Mouse (Mus musculus): ENCODE measurements at regions not wholly inside any gene's neighbourhood (a gene's known extent, or its start where the extent isn't known, plus 50 kb on each side); places are given as distances from the start of the nearest gene placed in this dataset.

DNA sequence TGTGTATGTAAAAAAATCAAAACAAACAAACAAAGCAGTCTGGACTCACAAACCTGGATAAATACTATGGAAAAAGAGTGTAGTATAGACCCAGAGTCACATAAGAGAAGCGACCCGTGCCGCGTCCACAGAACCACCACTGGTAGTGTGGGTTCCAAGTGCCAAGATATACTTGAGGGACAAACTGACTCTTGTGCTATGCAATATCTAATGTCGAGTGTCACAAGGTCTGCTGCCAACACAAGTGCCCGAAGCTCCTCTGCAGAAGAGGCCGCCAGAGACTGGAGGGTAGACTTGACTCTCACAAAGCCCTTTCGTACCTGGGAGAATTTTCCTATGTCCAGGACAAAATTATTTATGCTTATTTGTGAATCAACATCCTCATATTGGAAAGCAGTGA, 74.8 kb upstream of the Btg3 start:
- Histone ChIP-seq H3K4me1 (no peaks in the 10 kb centered on the region), H3K4me3 (no peak overlapping the region), H3K27me3 (replicated peaks) (no peaks in the 10 kb centered on the region), H3K9ac (no peak overlapping the region), H3K4me2 (no peak overlapping the region), H3K36me3 (no peaks in the 10 kb centered on the region), H3K27ac (no peak overlapping the region), H3K9me3 (replicated peaks) (peaks cover 3% of the 10 kb centered on the region)
- 81% methylated on average over 8 of the region's 8 CpGs for WGBS (ENCODE audit: insufficient replicate concordance)
- no peak for ATAC-seq

DNA sequence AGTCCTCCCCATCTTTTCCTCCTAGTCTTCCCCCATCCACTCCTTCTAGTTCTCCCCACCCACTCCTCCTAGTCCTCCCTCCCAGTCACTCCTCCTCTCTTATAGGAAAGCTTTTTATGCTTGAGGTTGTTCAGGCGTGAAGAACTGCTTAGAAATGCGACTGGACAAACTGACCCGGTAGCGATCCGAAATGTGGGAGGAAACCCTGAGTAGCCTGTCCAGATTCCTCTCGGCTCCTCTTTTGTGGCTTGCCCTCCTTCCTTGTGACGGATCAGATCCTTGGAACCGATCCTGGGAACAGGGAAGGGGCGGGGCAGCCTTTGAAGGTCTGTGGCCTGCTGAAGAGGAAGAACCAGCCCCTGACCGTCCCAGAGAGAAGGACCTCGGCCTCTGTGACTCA, 74.3 kb upstream of the Btg3 start:
- H3K27me3 ChIP-seq (replicated peaks) = no peaks in the 10 kb centered on the region
- H3K4me2 ChIP-seq = no peak overlapping the region
- H3K4me3 ChIP-seq = no peak overlapping the region
- peaks cover 3% of the 10 kb centered on the region for H3K9me3 ChIP-seq (replicated peaks)
- no peak for ATAC-seq
- H3K9ac ChIP-seq = no peak overlapping the region
- 61% methylated on average over 11 of the region's 11 CpGs for WGBS (ENCODE audit: insufficient replicate concordance)
- no peak overlapping the region for H3K27ac ChIP-seq
- no peaks in the 10 kb centered on the region for H3K4me1 ChIP-seq
- no peaks in the 10 kb centered on the region for H3K36me3 ChIP-seq

DNA sequence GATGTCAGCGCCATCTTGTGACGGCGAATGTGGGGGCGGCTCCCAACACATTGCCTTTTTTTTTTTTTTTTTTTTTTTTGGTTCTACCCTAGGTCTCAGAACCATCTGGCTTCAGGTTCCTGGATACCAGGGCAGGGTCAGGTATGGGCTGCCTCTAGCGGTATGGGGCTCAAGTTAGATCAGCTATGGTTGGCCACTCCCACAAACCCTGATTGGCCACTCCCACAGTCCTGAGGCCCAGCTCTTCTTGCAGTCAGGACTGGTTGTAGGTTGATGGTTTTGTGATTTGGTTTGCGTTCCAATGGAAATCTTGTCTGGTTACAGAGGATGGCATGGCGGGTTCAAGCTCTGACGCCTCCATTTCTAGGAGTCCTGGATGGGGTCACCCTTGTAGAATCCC, 72.2 kb upstream of the Btg3 start:
- no peaks in the 10 kb centered on the region for H3K4me1 ChIP-seq
- H3K27ac ChIP-seq = no peak overlapping the region
- no peaks in the 10 kb centered on the region for H3K36me3 ChIP-seq
- no peak overlapping the region for H3K9ac ChIP-seq
- peaks cover 4% of the 10 kb centered on the region for H3K9me3 ChIP-seq (replicated peaks)
- no peaks in the 10 kb centered on the region for H3K27me3 ChIP-seq (replicated peaks)
- ATAC-seq = no peak
- WGBS (ENCODE audit: insufficient replicate concordance) = 86% methylated on average over 8 of the region's 8 CpGs
- H3K4me2 ChIP-seq = no peak overlapping the region
- H3K4me3 ChIP-seq = no peak overlapping the region

DNA sequence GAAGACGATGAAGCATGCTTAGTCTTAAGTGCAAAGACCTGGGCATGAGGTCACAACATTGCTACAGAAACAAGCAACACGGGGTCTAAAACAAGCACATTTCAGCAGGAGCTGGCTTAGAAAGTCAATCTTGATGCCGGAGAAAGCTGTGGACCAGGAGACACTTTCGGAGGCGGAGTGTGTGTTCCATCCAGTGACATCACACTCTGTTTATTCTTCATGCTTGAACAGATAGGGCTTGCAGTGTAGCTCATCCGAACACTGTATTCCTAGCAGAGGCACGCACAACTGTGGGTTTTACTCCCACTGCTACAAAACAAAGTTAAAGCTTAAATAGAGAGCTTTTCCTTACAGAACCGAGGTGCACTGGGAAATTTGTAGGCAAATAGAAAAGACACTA, 66.3 kb upstream of the Btg3 start:
- Histone ChIP-seq H3K27me3 (replicated peaks) (no peaks in the 10 kb centered on the region), H3K36me3 (no peaks in the 10 kb centered on the region), H3K27ac (no peak overlapping the region), H3K4me2 (no peak overlapping the region), H3K4me1 (no peaks in the 10 kb centered on the region), H3K4me3 (no peak overlapping the region), H3K9me3 (replicated peaks) (0 out of 2 replicates have a peak, but pooled peaks cover 6% of the 10 kb centered on the region), H3K9ac (no peak overlapping the region)
- ATAC-seq = no peak
- WGBS (ENCODE audit: insufficient replicate concordance) = 78% methylated on average over 8 of the region's 8 CpGs

DNA sequence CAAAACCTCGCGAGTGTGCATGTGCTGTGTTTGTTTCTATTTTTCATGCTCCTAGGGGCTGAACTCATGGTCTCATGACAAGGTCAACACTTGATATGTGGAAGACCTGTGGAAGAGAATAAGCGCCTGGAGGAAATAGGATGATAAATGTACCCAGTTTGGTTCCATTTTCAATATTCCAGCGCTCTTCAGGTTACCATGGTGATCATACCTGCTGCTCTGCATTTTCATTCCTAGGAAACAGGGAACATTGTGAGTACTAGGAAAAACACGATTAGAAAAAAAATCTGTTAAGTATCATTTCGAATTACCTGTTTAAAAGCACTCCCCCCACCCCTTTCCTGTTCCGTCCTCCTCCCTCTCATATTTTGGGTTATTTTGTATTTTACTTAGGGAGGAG, 65.8 kb upstream of the Btg3 start:
- WGBS (ENCODE audit: insufficient replicate concordance) = 76% methylated on average over 7 of the region's 7 CpGs
- Histone ChIP-seq H3K4me2 (no peak overlapping the region), H3K36me3 (no peaks in the 10 kb centered on the region), H3K27me3 (replicated peaks) (no peaks in the 10 kb centered on the region), H3K4me3 (no peak overlapping the region), H3K9ac (no peak overlapping the region), H3K9me3 (replicated peaks) (0 out of 2 replicates have a peak, but pooled peaks cover 6% of the 10 kb centered on the region), H3K4me1 (no peaks in the 10 kb centered on the region), H3K27ac (no peak overlapping the region)
- ATAC-seq = no peak

DNA sequence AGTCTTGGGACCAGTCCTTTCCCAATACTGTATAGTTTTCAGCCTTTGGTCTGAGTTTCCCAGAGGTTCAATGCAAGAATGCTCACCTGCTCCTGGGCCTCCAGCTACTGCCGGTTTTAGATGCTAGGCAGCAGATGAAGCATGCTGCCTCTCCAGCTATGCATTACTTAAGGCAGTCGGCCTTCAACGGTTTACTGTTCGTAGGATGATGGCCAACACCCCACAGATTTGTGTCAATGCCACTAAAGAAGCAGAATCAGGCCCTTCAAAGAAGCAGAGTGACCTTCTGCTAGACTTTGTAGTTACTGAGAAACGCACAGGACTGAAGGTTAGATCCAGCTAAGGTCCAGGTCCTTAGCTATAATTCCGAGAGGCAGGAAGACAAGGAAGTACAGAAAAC, 65.0 kb upstream of the Btg3 start:
- WGBS (ENCODE audit: insufficient replicate concordance) = 74% methylated on average over 6 of the region's 6 CpGs

DNA sequence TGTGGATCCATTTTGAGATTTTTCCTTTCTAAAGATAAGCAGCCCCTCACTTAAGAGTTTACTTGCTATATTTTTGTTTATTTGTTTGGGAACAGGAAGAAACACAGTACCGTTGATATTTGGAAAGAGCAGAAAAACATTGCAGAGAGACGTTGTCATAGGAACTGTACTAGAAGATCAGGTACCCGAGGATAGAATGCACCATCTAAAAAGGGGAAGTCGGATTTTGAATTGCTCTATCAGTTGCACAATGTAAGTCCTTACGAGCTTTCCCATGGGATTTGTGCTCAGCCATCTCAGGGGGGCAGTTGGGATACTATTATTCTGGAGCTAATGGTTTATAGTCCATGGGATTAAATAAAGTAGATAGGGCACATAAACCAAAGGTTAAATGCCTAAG, 58.7 kb upstream of the Btg3 start:
- no peak overlapping the region for H3K27ac ChIP-seq
- no peak for ATAC-seq
- 43% methylated on average over 5 of the region's 5 CpGs for WGBS (ENCODE audit: insufficient replicate concordance)
- no peaks in the 10 kb centered on the region for H3K4me1 ChIP-seq
- H3K27me3 ChIP-seq (replicated peaks) = no peaks in the 10 kb centered on the region
- H3K4me2 ChIP-seq = no peak overlapping the region
- no peaks in the 10 kb centered on the region for H3K36me3 ChIP-seq
- H3K9me3 ChIP-seq (replicated peaks) = no peaks in the 10 kb centered on the region
- H3K9ac ChIP-seq = no peak overlapping the region
- H3K4me3 ChIP-seq = no peak overlapping the region

More for the DNA sequence above, 65.0 kb upstream of the Btg3 start:
- Histone ChIP-seq H3K27me3 (replicated peaks) (no peaks in the 10 kb centered on the region), H3K4me3 (no peak overlapping the region), H3K9me3 (replicated peaks) (0 out of 2 replicates have a peak, but pooled peaks cover 6% of the 10 kb centered on the region), H3K36me3 (no peaks in the 10 kb centered on the region), H3K4me1 (no peaks in the 10 kb centered on the region), H3K9ac (no peak overlapping the region), H3K27ac (no peak overlapping the region), H3K4me2 (no peak overlapping the region)
- ATAC-seq = no peak

DNA sequence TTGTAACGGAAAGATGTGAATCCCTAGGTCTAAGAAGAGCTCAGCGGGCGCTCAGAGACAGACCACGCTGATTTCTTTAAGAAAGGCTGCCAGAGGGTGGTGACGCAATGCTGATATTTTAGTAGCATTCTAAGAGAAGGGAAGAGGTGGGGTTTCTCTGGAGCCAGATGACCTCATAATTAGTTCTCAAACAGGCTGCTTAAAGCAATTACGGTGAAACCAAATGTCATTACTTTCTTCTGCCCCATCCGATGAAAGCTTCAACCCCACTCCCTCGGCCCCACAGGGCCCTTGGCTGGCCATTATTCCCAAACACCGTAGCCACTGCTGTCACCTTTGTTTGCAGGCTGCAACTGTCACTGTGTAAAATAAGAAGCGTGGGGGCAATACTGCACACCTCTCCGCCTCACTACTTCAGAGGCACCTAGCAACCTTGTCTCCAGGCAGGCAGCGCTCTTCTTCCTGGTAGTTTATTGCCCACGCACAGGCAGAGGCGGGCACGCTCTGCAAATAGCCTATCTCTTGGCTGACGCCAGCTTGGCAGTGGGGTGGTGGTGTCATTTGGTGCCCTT, 50.6 kb upstream of the Btg3 start:
- Histone ChIP-seq H3K4me2 (no peak overlapping the region), H3K27ac (no peak overlapping the region), H3K27me3 (replicated peaks) (no peaks in the 10 kb centered on the region), H3K36me3 (no peaks in the 10 kb centered on the region), H3K9ac (no peak overlapping the region), H3K9me3 (replicated peaks) (no peaks in the 10 kb centered on the region), H3K4me3 (no peak overlapping the region), H3K4me1 (no peaks in the 10 kb centered on the region)
- ATAC-seq = no peak
- 53% methylated on average over 16 of the region's 16 CpGs for WGBS (ENCODE audit: insufficient replicate concordance)
